Mouse (Mus musculus): ENCODE results near the gene P2ry12. TPM values are rescaled to one million over a fixed set of nuclear protein-coding genes. Genes with fewer than 3 reads are reported as not detected.

The P2ry12 gene
- polyA plus RNA-seq (2016; fragmentation: Nextera tagmentation; extraction: Ambion mirVana): 1.4 and 2.2 TPM in 2 replicates

DNA sequence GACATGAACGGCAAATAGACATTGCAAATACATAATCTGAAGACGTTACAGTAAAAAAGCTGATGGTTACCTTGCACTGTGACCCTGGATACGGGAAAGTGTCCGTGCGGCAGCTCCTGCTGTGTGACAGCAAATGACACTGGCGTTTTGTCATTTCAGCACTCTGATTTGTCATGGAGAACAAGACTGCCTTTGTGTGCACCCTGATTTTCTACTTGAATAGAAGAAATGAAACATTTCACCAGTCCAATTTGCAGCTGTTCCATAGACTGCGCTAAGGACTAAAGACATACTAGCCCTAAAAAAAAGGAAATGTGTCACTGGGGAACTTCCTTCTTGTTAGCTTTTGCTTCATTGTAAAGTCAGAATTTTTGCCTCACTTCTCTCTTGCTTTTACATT, at the start of gene P2ry12:
P2ry12 (minus strand) TSS at position 168 of the 400 bp plus-strand sequence.
- Histone ChIP-seq H3K4me3 (no peak within 1 kb of the TSS), H3K27ac (no peak within 1 kb of the TSS), H3K27me3 (replicated peaks) (no peaks in the 10 kb centered on the region), H3K9ac (no peak within 1 kb of the TSS), H3K36me3 (no peaks in the 10 kb centered on the region), H3K4me2 (no peak within 1 kb of the TSS), H3K9me3 (replicated peaks) (no peaks in the 10 kb centered on the region), H3K4me1 (no peaks in the 10 kb centered on the region)
- WGBS (ENCODE audit: insufficient replicate concordance): 73% methylated on average over 7 of the region's 7 CpGs
- no peak for ATAC-seq

DNA sequence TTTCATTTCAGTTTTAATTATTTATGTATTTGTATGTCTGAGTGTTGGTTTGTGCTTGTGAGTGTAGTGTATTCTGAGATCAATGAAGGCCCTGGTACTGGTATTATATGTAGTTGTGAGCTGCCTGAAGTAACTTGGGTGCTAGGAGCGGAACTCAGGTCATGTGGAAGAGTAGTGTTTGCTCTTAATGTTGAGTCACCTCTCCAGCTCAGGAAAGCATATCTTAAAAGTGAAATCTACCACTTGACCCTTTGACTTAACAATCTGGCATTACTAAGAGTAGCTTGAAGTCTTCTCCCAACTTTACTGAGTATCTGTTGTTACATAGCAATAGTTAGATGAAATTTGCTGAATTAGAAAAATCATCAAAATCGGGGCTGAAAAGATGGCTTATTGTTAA, 42.8 kb upstream of the P2ry12 start:
- Histone ChIP-seq H3K9me3 (replicated peaks) (no peaks in the 10 kb centered on the region), H3K27me3 (replicated peaks) (no peaks in the 10 kb centered on the region), H3K4me1 (no peaks in the 10 kb centered on the region), H3K27ac (no peak overlapping the region), H3K4me3 (no peak overlapping the region), H3K9ac (no peak overlapping the region), H3K4me2 (no peak overlapping the region), H3K36me3 (no peaks in the 10 kb centered on the region)
- ATAC-seq: no peak
- WGBS (ENCODE audit: insufficient replicate concordance): 66% methylated on average over 2 of the region's 2 CpGs

DNA sequence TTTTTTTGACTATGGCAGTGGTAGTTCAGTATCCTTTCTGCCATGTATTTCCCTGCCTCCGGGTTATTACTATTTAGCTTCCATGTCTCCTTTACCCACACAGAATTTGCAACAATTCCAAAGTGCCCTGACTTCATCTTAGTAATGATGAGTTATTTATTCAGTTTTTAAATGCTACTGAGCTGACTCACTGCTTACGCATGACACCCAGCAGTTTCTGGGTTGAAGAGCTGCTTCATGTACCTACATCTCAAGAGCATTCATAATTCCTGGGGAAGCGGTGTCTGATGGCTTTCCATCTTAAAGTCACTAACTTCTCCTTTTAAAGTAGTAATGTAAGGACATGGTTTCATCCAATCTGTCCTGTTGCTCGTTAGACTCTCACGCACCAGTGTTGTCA, 42.3 kb upstream of the P2ry12 start:
- Histone ChIP-seq H3K9me3 (replicated peaks) (no peaks in the 10 kb centered on the region), H3K4me3 (no peak overlapping the region), H3K9ac (no peak overlapping the region), H3K27ac (no peak overlapping the region), H3K27me3 (replicated peaks) (no peaks in the 10 kb centered on the region), H3K4me1 (no peaks in the 10 kb centered on the region), H3K36me3 (no peaks in the 10 kb centered on the region), H3K4me2 (no peak overlapping the region)
- ATAC-seq: no peak
- WGBS (ENCODE audit: insufficient replicate concordance): 81% methylated on average over 5 of the region's 5 CpGs

DNA sequence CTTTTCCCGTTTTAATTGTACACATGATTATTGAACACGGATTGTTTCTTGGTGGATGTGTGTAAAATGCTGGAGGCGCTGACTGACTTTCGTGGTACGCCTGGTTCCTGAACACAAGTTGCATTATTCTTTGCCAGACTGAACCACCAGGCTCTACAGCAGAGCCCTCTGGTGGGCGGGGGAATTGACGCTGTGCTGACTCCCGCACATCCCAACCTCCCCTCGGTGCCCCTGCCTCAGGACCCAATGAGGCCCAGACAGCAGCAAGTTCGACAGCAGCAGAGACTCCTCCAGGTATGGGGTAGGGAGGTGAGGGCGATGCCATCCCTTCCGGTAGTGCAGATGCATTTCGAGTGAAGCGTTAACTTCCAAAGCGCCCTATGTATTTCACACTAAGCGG, 35.0 kb upstream of the P2ry12 start:
- Histone ChIP-seq H3K9ac (no peak overlapping the region), H3K4me2 (no peak overlapping the region), H3K36me3 (no peaks in the 10 kb centered on the region), H3K4me1 (no peaks in the 10 kb centered on the region), H3K27ac (no peak overlapping the region), H3K27me3 (replicated peaks) (no peaks in the 10 kb centered on the region), H3K4me3 (no peak overlapping the region), H3K9me3 (replicated peaks) (no peaks in the 10 kb centered on the region)
- WGBS (ENCODE audit: insufficient replicate concordance): 78% methylated on average over 16 of the region's 16 CpGs
- ATAC-seq: no peak

DNA sequence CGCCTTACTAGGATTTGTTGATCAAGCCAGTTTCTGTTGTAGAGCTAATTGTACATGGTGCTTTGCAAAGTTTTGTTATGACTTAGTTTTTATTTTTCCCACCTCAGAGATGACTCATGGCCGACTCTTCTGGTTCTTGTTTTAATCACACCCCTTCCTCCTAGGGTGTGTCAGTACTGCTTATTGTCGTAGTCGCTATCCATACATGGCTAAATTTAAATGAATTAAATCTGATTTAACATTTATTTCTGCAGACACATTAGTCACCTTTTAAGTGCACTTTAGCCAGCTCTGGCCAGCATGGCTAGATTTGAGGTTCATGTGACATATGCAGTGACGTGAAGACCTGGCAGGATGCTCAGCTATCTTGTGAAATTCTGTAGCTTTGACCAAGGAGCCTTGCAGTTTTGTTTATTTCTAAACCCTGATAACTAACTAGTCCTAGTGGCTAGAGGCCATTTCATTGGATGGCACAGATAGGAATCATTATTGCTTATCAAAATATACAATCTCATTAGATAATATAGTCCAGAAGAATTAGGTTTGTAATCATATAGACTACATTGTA, 34.0 kb upstream of the P2ry12 start:
- Histone ChIP-seq H3K9ac (no peak overlapping the region), H3K4me2 (no peak overlapping the region), H3K27ac (no peak overlapping the region), H3K27me3 (replicated peaks) (no peaks in the 10 kb centered on the region), H3K4me3 (no peak overlapping the region), H3K36me3 (no peaks in the 10 kb centered on the region), H3K9me3 (replicated peaks) (no peaks in the 10 kb centered on the region), H3K4me1 (no peaks in the 10 kb centered on the region)
- WGBS (ENCODE audit: insufficient replicate concordance): 78% methylated on average over 5 of the region's 5 CpGs
- no peak for ATAC-seq

DNA sequence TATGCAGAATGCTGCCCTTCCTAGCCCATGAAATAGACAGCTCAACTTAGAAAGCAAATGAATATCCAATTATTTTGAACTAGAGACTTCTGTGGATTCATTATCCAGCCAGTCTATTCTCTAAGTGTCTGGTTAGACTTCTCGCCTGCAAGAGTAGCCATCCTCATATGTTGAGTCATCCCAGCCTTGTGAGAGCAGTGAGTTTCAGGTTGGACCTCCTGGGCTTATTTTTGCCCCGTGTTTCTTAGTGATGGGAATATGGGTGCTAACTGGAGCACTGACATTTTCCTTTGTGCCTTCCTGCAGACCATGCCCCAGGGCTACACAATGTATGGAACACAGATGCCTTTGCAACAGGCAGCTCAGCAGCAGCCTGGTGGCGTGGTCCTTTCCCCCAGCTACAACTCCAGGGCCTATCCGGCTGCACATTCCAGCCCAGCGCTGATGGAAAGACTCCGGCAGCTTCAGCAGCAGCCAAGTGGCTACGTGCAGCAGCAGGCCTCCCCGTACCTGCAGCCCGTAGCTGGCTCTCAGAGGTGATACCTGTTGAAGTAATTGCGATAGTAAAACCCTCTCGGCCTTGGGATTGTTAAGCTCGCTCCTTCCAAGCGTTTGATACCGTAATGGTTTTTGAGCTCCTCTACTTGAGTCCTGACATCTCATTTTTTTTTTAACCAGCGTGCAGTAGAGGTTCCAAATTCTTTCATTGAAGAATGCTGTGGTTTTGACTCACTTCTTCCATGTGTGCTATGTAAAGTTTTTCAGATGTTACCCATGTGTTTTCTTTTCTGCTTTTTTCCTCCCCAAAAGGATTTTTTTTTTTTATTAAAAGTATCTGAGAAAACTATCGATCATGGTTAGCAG, 33.3 kb upstream of the P2ry12 start:
- Histone ChIP-seq H3K9ac (no peak overlapping the region), H3K36me3 (no peaks in the 10 kb centered on the region), H3K27me3 (replicated peaks) (no peaks in the 10 kb centered on the region), H3K4me3 (no peak overlapping the region), H3K9me3 (replicated peaks) (no peaks in the 10 kb centered on the region), H3K27ac (no peak overlapping the region), H3K4me2 (no peak overlapping the region), H3K4me1 (no peaks in the 10 kb centered on the region)
- 72% methylated on average over 16 of the region's 16 CpGs for WGBS (ENCODE audit: insufficient replicate concordance)
- no peak for ATAC-seq

DNA sequence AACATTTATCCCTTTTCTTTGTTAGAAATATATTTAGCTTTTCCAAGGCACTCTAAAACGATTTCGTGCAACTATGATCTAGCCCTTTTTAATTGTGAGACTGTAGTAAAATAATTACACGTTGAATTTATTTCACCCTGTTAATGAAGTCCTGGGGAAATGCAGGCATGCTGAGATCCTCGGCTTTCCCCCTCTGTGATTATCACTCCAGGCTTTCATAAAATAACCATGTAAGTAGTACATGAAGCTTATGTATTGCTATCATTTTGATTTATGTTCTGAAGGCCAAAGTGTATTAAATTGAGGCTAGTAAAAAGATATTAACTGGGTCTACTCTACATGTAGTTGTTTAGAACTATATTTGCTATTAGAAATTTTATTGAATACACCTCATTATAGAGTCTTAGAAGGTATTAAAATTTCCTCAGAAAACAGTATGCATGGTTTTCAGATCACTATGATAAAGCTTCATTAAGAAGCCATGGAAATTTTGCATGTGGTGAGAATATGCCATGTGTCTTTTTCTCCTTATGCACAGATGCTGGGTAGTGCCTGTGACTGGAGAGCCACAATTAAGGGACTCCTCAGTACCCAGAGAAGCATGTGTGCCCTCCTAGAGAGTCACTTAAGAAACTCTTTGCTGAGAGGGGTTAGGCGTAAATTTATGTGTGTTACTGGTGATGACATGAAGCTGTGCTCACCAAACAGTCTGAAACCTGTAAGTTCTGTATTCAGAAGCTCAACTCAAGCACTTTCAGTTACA, 30.9 kb upstream of the P2ry12 start:
- WGBS (ENCODE audit: insufficient replicate concordance): 66% methylated on average over 5 of the region's 5 CpGs
- Histone ChIP-seq H3K36me3 (no peaks in the 10 kb centered on the region), H3K4me2 (no peak overlapping the region), H3K27ac (no peak overlapping the region), H3K27me3 (replicated peaks) (no peaks in the 10 kb centered on the region), H3K4me1 (no peaks in the 10 kb centered on the region), H3K4me3 (no peak overlapping the region), H3K9me3 (replicated peaks) (no peaks in the 10 kb centered on the region), H3K9ac (no peak overlapping the region)
- ATAC-seq: no peak

DNA sequence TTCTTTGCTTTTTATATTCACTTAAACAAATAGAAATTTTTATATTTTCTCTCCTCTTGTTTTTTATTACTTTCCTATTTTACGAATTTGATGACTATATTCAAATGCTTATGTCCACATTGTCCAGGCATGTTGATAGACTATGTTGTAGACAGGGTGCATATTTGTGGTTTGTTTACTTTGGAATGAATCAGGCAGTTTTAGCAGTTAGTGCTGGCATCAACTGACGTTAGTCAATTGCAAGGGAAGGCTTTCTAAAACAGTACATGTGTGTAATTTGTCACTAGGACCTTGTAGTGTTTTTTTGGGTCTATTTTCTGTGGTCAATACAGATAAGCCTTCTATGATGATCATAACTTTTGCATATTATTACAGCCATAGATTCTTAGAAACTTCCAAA, 27.9 kb upstream of the P2ry12 start:
- Histone ChIP-seq H3K4me1 (no peaks in the 10 kb centered on the region), H3K9me3 (replicated peaks) (no peaks in the 10 kb centered on the region), H3K4me3 (no peak overlapping the region), H3K27me3 (replicated peaks) (no peaks in the 10 kb centered on the region), H3K36me3 (no peaks in the 10 kb centered on the region), H3K4me2 (no peak overlapping the region), H3K9ac (no peak overlapping the region), H3K27ac (no peak overlapping the region)
- no peak for ATAC-seq
- 50% methylated on average over 2 of the region's 2 CpGs for WGBS (ENCODE audit: insufficient replicate concordance)

DNA sequence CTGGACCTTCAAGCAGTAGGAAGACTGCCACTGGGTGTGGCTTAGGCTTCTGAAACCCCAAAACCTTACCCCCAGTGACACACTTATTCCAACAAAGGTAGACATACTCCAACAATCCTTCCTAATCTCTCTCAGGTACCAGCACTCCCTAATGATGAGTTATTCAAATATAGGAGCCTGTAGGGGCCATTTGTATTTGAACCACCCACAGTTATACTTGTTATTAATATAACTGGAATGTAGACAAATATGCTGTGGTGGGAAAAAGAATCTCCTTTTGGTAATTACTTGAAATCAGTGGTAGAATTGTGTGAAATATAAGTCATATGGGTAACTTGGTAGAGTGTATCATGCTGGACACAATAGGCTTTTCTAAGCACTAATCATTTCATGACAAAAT, 15.9 kb upstream of the P2ry12 start:
- ATAC-seq: no peak
- Histone ChIP-seq H3K4me2 (no peak overlapping the region), H3K36me3 (no peaks in the 10 kb centered on the region), H3K4me1 (no peaks in the 10 kb centered on the region), H3K9me3 (replicated peaks) (no peaks in the 10 kb centered on the region), H3K27me3 (replicated peaks) (no peaks in the 10 kb centered on the region), H3K4me3 (no peak overlapping the region), H3K27ac (no peak overlapping the region), H3K9ac (no peak overlapping the region)

DNA sequence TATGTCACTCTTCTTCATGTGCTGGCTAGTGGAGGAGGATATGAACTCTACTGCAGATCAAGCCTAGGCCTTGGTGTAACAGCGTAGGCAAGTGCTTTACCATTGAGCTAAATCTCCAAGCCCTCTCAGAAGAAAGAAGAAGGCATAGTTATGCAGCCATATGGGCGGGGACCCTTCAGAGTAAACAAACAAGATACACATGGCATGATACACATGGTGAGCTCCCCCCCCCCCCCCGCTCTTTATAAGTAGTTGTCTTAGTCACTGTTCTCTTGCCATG, 15.5 kb upstream of the P2ry12 start:
- no peak for ATAC-seq
- no peak overlapping the region for H3K4me3 ChIP-seq
- no peaks in the 10 kb centered on the region for H3K4me1 ChIP-seq
- H3K36me3 ChIP-seq: no peaks in the 10 kb centered on the region
- no peak overlapping the region for H3K27ac ChIP-seq
- H3K4me2 ChIP-seq: no peak overlapping the region
- no peaks in the 10 kb centered on the region for H3K27me3 ChIP-seq (replicated peaks)
- no peak overlapping the region for H3K9ac ChIP-seq
- no peaks in the 10 kb centered on the region for H3K9me3 ChIP-seq (replicated peaks)
- WGBS (ENCODE audit: insufficient replicate concordance): 65% methylated on average over 3 of the region's 3 CpGs

DNA sequence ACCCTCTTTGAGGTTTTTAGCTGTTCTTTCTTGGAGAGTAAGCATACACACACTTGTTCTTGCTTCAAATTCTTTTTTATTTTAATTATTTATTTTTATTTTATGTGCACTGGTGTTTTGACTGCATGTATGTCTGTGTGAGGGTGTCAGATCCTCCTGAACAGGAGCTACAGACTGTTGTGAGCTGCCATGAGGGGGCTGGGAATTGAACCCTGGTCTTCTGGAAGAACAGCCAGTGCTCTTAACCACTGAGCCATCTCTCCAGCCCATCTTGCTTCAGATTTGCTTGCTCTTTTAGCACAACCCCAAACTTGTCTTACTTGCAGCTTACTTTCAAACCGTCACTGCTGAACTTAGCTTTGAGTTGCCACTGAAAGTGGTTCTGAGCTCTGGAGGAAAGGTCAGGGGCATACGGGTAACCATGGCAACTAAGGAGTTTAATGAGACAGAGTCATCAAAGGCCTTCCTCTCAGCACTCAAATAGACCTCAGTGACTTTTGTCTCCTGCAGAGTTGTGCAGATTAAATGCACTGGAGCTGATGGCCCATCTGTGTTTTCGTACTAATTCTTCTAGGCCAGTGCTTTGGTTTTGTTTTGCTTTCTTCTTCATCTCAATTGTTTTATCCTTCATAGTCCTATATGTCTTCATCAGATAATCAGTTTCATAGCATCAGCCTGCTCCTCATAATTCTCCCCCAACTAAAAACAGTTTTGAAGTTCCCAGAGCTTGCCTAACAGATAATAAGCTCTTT, 15.0 kb upstream of the P2ry12 start:
- H3K27ac ChIP-seq: no peak overlapping the region
- H3K4me2 ChIP-seq: no peak overlapping the region
- no peaks in the 10 kb centered on the region for H3K9me3 ChIP-seq (replicated peaks)
- no peaks in the 10 kb centered on the region for H3K4me1 ChIP-seq
- no peaks in the 10 kb centered on the region for H3K36me3 ChIP-seq
- H3K9ac ChIP-seq: no peak overlapping the region
- H3K27me3 ChIP-seq (replicated peaks): no peaks in the 10 kb centered on the region
- H3K4me3 ChIP-seq: no peak overlapping the region
- 66% methylated on average over 3 of the region's 3 CpGs for WGBS (ENCODE audit: insufficient replicate concordance)
- ATAC-seq: no peak

DNA sequence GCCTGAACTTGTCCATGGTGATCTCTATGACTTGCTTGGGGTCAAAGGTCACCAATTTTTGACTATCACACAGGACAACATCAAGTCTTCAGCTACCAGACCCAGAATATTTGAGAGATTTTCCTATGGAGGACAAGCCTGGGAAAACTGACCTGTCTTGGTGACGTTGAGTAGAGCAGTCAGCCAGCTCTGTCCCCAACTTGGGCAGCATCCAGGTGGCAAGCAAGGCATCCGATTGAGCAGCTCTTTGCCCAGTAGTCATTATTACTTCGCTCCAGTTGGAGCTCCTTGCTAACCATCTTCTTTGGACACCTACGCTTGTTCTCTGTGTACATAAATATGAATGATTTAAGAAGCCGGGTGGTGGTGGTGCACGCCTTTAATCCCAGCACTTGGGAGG, 8.1 kb upstream of the P2ry12 start:
- Histone ChIP-seq H3K9ac (no peak overlapping the region), H3K27me3 (replicated peaks) (no peaks in the 10 kb centered on the region), H3K27ac (no peak overlapping the region), H3K36me3 (no peaks in the 10 kb centered on the region), H3K4me3 (no peak overlapping the region), H3K9me3 (replicated peaks) (no peaks in the 10 kb centered on the region), H3K4me2 (no peak overlapping the region), H3K4me1 (no peaks in the 10 kb centered on the region)
- ATAC-seq: no peak
- WGBS (ENCODE audit: insufficient replicate concordance): 78% methylated on average over 6 of the region's 6 CpGs
